Mouse (Mus musculus): ENCODE results near the gene Slc24a3. TPM values are rescaled to one million over a fixed set of nuclear protein-coding genes. Genes with fewer than 3 reads are reported as not detected.
A peak's percentile ranks its signal among the peaks of the same experiment; 100 is the strongest.

The Slc24a3 gene
- polyA plus RNA-seq, 1 experiment from 2014 or later: 3.5 TPM

DNA sequence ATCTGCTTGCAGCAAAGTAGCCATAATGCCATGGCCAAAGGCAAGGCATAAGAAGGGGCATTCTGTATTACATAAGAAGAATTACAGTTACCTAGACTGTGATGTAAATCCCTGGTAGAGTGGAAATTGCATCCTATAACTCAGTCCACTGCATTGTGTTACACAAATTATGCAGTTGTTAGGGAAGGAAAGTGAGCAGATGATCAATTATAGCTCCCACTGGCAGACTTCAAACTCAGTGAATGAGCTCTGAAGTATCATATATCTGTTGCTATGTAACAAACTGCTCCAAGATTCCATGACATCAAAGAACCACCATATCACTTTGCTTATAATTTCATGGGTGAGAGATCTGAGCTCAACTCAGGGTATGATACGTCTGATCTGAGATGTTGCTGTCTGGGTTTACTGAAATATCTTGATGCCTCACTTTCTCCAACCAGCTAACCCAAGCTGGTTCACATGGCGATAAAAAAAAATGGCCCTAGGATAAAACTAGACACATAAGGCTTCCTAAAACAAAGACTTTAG lies 387.2 kb downstream of the Slc24a3 start:
- H3K36me3 ChIP-seq: no peaks in the 10 kb centered on the region
- no peak overlapping the region for H3K9ac ChIP-seq
- H3K4me3 ChIP-seq: no peak overlapping the region
- no peaks in the 10 kb centered on the region for H3K9me3 ChIP-seq (replicated peaks)
- no peaks in the 10 kb centered on the region for H3K4me1 ChIP-seq
- H3K27ac ChIP-seq: no peak overlapping the region
- no peak for ATAC-seq (ENCODE audit: low FRiP score)
- 80% methylated on average over 2 of the region's 2 CpGs for WGBS
- H3K27me3 ChIP-seq: no peaks in the 10 kb centered on the region
- no peak overlapping the region for H3K4me2 ChIP-seq (replicated peaks)

- 94% methylated on average over 2 of the region's 2 CpGs for WGBS
- H3K4me3 ChIP-seq: no peak overlapping the region
- no peak overlapping the region for H3K4me2 ChIP-seq (replicated peaks)
- H3K27me3 ChIP-seq: no peaks in the 10 kb centered on the region
- no peak overlapping the region for H3K9ac ChIP-seq
- no peaks in the 10 kb centered on the region for H3K4me1 ChIP-seq
- no peak for ATAC-seq (ENCODE audit: low FRiP score)
- no peaks in the 10 kb centered on the region for H3K9me3 ChIP-seq (replicated peaks)
- no peaks in the 10 kb centered on the region for H3K36me3 ChIP-seq
- H3K27ac ChIP-seq: no peak overlapping the region
These were observed 388.2 kb downstream of the Slc24a3 start for GRCm38 (mm10) chr2:145555713-145556112.

GRCm38 (mm10) chr2:145557361-145557931 lies 389.9 kb downstream of the Slc24a3 start:
- H3K9me3 ChIP-seq (replicated peaks): no peaks in the 10 kb centered on the region
- H3K27ac ChIP-seq: no peak overlapping the region
- H3K4me3 ChIP-seq: no peak overlapping the region
- no peak for ATAC-seq (ENCODE audit: low FRiP score)
- 25% methylated on average over 1 of the region's 1 CpGs for WGBS
- H3K4me2 ChIP-seq (replicated peaks): no peak overlapping the region
- H3K36me3 ChIP-seq: no peaks in the 10 kb centered on the region
- no peak overlapping the region for H3K9ac ChIP-seq
- H3K27me3 ChIP-seq: no peaks in the 10 kb centered on the region
- H3K4me1 ChIP-seq: no peaks in the 10 kb centered on the region

GRCm38 (mm10) chr2:145562493-145562892 lies 394.9 kb downstream of the Slc24a3 start:
- Histone ChIP-seq H3K4me1 (no peaks in the 10 kb centered on the region), H3K36me3 (no peaks in the 10 kb centered on the region), H3K9ac (no peak overlapping the region), H3K4me2 (replicated peaks) (no peak overlapping the region), H3K4me3 (no peak overlapping the region), H3K27me3 (no peaks in the 10 kb centered on the region), H3K9me3 (replicated peaks) (no peaks in the 10 kb centered on the region), H3K27ac (no peak overlapping the region)
- ATAC-seq (ENCODE audit: low FRiP score): no peak

DNA sequence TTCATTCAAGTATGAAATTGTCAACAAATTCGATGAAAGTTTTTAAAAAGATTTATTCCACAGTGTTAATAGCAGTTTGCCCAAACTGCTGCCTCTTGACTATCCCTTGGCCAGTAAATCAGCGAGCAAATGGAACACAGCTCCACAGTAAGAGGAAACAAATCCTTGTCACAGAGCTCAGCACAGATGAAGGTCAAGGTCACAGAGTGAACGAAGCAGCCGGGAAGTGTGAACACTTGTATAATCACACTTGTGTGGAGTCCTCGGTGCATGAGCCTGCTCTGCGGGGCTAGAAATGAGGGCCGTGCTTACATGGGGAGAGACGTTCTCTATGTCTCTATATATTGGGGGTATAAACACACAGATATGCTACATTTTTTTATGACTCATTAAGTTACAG lies 397.0 kb downstream of the Slc24a3 start:
- no peak overlapping the region for H3K9ac ChIP-seq
- no peaks in the 10 kb centered on the region for H3K4me1 ChIP-seq
- no peak overlapping the region for H3K4me3 ChIP-seq
- H3K9me3 ChIP-seq (replicated peaks): no peaks in the 10 kb centered on the region
- no peak overlapping the region for H3K4me2 ChIP-seq (replicated peaks)
- no peaks in the 10 kb centered on the region for H3K36me3 ChIP-seq
- no peak for ATAC-seq (ENCODE audit: low FRiP score)
- H3K27ac ChIP-seq: no peak overlapping the region
- H3K27me3 ChIP-seq: no peaks in the 10 kb centered on the region
- WGBS: 81% methylated on average over 8 of the region's 8 CpGs

DNA sequence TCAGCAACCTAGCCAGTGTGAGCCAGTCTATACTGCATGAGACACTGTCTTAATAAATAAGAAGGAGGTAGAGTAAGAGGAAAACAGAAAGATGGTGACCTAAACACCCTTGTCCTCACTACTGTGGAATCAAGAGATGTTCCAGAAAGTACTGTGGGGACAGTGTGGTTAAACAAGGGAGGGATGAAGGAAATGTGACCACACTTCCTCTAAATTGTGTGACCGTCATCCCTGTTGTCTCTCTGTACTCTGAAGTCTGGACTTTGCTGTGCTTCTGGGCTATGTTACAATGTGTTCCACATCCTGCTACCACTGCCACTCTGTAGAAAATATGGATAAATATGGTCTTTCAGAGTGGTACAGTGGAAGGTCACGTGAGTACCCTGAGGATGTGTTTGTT lies 399.4 kb downstream of the Slc24a3 start:
- H3K36me3 ChIP-seq: no peaks in the 10 kb centered on the region
- H3K4me2 ChIP-seq (replicated peaks): no peak overlapping the region
- WGBS: 85% methylated on average over 2 of the region's 2 CpGs
- H3K4me1 ChIP-seq: no peaks in the 10 kb centered on the region
- ATAC-seq (ENCODE audit: low FRiP score): no peak
- H3K9ac ChIP-seq: no peak overlapping the region
- no peaks in the 10 kb centered on the region for H3K9me3 ChIP-seq (replicated peaks)
- H3K27ac ChIP-seq: no peak overlapping the region
- no peak overlapping the region for H3K4me3 ChIP-seq
- H3K27me3 ChIP-seq: no peaks in the 10 kb centered on the region

GRCm38 (mm10) chr2:145571943-145572342 lies 404.4 kb downstream of the Slc24a3 start:
- H3K36me3 ChIP-seq: no peaks in the 10 kb centered on the region
- ATAC-seq (ENCODE audit: low FRiP score): no peak
- H3K4me3 ChIP-seq: no peak overlapping the region
- whole genome bisulfite sequencing: 77% methylated on average over 3 of the region's 3 CpGs
- H3K27ac ChIP-seq: no peak overlapping the region
- H3K27me3 ChIP-seq: no peaks in the 10 kb centered on the region
- H3K9ac ChIP-seq: no peak overlapping the region
- H3K9me3 ChIP-seq (replicated peaks): no peaks in the 10 kb centered on the region
- no peaks in the 10 kb centered on the region for H3K4me1 ChIP-seq
- H3K4me2 ChIP-seq (replicated peaks): no peak overlapping the region

- H3K27me3 ChIP-seq: no peaks in the 10 kb centered on the region
- no peak overlapping the region for H3K4me2 ChIP-seq (replicated peaks)
- no peaks in the 10 kb centered on the region for H3K9me3 ChIP-seq (replicated peaks)
- no peaks in the 10 kb centered on the region for H3K36me3 ChIP-seq
- ATAC-seq (ENCODE audit: low FRiP score): no peak
- WGBS: 83% methylated on average over 4 of the region's 4 CpGs
- no peaks in the 10 kb centered on the region for H3K4me1 ChIP-seq
- no peak overlapping the region for H3K4me3 ChIP-seq
- H3K9ac ChIP-seq: no peak overlapping the region
- no peak overlapping the region for H3K27ac ChIP-seq
These were observed 406.6 kb downstream of the Slc24a3 start for GRCm38 (mm10) chr2:145574148-145574547.

GRCm38 (mm10) chr2:145583103-145583502 lies 415.5 kb downstream of the Slc24a3 start:
- ATAC-seq (ENCODE audit: low FRiP score): no peak
- 67% methylated on average over 3 of the region's 3 CpGs for WGBS
- H3K9ac ChIP-seq: no peak overlapping the region

GRCm38 (mm10) chr2:145585437-145585836 lies 417.9 kb downstream of the Slc24a3 start:
- H3K27me3 ChIP-seq: no peaks in the 10 kb centered on the region
- no peak overlapping the region for H3K27ac ChIP-seq
- no peak for ATAC-seq (ENCODE audit: low FRiP score)
- H3K4me1 ChIP-seq: no peaks in the 10 kb centered on the region
- H3K4me2 ChIP-seq (replicated peaks): no peak overlapping the region
- H3K9ac ChIP-seq: no peak overlapping the region
- H3K4me3 ChIP-seq: no peak overlapping the region
- 75% methylated on average over 3 of the region's 3 CpGs for WGBS
- H3K9me3 ChIP-seq (replicated peaks): no peaks in the 10 kb centered on the region
- no peaks in the 10 kb centered on the region for H3K36me3 ChIP-seq

More at GRCm38 (mm10) chr2:145583103-145583502, 415.5 kb downstream of the Slc24a3 start:
- H3K27ac ChIP-seq: no peak overlapping the region
- H3K27me3 ChIP-seq: no peaks in the 10 kb centered on the region
- H3K36me3 ChIP-seq: no peaks in the 10 kb centered on the region
- H3K4me1 ChIP-seq: no peaks in the 10 kb centered on the region
- H3K9me3 ChIP-seq (replicated peaks): no peaks in the 10 kb centered on the region
- no peak overlapping the region for H3K4me3 ChIP-seq
- H3K4me2 ChIP-seq (replicated peaks): no peak overlapping the region

- no peak overlapping the region for H3K4me3 ChIP-seq
- 71% methylated on average over 8 of the region's 8 CpGs for WGBS
- no peaks in the 10 kb centered on the region for H3K27me3 ChIP-seq
- ATAC-seq (ENCODE audit: low FRiP score): peak; percentile 83
- no peaks in the 10 kb centered on the region for H3K9me3 ChIP-seq (replicated peaks)
- H3K4me1 ChIP-seq: no peaks in the 10 kb centered on the region
- H3K36me3 ChIP-seq: no peaks in the 10 kb centered on the region
- no peak overlapping the region for H3K4me2 ChIP-seq (replicated peaks)
- H3K9ac ChIP-seq: no peak overlapping the region
- H3K27ac ChIP-seq: no peak overlapping the region
These were observed 420.6 kb downstream of the Slc24a3 start for GRCm38 (mm10) chr2:145588009-145588737.

GRCm38 (mm10) chr2:145591881-145592280 lies 424.3 kb downstream of the Slc24a3 start:
- no peak overlapping the region for H3K9ac ChIP-seq
- H3K9me3 ChIP-seq (replicated peaks): no peaks in the 10 kb centered on the region
- H3K36me3 ChIP-seq: no peaks in the 10 kb centered on the region
- H3K27me3 ChIP-seq: no peaks in the 10 kb centered on the region
- no peaks in the 10 kb centered on the region for H3K4me1 ChIP-seq
- ATAC-seq (ENCODE audit: low FRiP score): no peak
- no peak overlapping the region for H3K4me3 ChIP-seq
- H3K4me2 ChIP-seq (replicated peaks): no peak overlapping the region
- 90% methylated on average over 8 of the region's 8 CpGs for WGBS
- H3K27ac ChIP-seq: no peak overlapping the region

Data from hindbrain, embryonic 12.5 days (tissue).